Mouse (Mus musculus) layer of hippocampus, postnatal 25 days (tissue): ENCODE measurements around the gene Dcdc2a. TPM values are rescaled to one million over a fixed set of nuclear protein-coding genes. Genes with fewer than 3 reads are reported as not detected.

Source experiments
- total RNA-seq, 2 experiments: library from RNA; stranded (reverse); gene quantifications; 2 replicates each; pipeline ENCODE4 v1.2.3; 2021

Gene Dcdc2a
- total RNA-seq, 2 experiments from 2014 or later, result 9.7 to 12.1 TPM

Other genes with a start within 250 kb of the Dcdc2a start
- gene Acot13, start 224.5 kb upstream of the Dcdc2a start, total RNA-seq, result 100 to 1,000 TPM; 107 to 109 TPM
- 10 to 100 TPM; 20.3 to 24.6 TPM for gene Tdp2, start 224.3 kb upstream of the Dcdc2a start, total RNA-seq
- gene D130043K22Rik, start 210.9 kb upstream of the Dcdc2a start, total RNA-seq, result 10 to 100 TPM; 25.4 to 26.7 TPM
- gene Aldh5a1, start 118.3 kb upstream of the Dcdc2a start, total RNA-seq, result 10 to 100 TPM; 60.6 to 61.7 TPM
- gene Gpld1, start 112.9 kb upstream of the Dcdc2a start, total RNA-seq, result 10 to 100 TPM; 11.9 to 20.7 TPM
- 10 to 100 TPM; 56.6 to 60.5 TPM for gene Mrs2, start 35.6 kb upstream of the Dcdc2a start, total RNA-seq
- 100 to 1,000 TPM; 269 to 289 TPM for gene Nrsn1, start 214.5 kb downstream of the Dcdc2a start, total RNA-seq